Mouse (Mus musculus) liver, postnatal 0 days (tissue): Measurements from ENCODE around the gene Sptlc2.

ENCODE experiments used
- CTCF ChIP-seq: sonication (generic); IDR thresholded peaks from 2 replicates; pipeline ENCODE4 v1.5.1; 2016; ENCODE audit warnings: antibody characterized with exemption, low read depth
- EP300 ChIP-seq: IDR thresholded peaks from 2 replicates; pipeline ENCODE4 v1.6.1; 2016; ENCODE audit warnings: antibody characterized with exemption, low read depth, mild to moderate bottlenecking

DNA sequence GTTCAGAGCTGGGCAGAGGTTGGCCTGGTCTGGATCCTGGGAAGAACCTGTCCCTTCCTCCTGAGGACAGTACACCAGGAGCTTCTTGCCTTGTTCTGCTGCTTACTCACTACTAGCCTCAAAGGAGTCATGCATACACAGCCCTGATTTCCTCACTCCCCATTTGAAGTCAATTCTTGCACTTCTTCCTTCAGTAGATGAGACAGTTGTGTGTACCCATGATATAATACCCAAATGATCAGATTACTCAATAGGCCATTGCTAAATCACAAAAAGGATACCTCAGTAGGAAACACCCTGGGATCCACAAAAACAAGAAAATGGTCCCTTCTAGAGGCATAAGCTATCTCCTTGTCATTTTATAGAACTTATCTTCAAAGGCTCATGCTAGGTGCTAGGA lies 3.2 kb upstream of the Sptlc2 start:
- TF ChIP-seq EP300, result no peak
- TF ChIP-seq CTCF, result no peak
